Mouse (Mus musculus): Measurements from ENCODE around the gene Add3. TPM values are rescaled to one million over a fixed set of nuclear protein-coding genes. Genes with fewer than 3 reads are reported as not detected.
A peak's percentile ranks its signal among the peaks of the same experiment; 100 is the strongest.

The Add3 gene
- polyA plus RNA-seq, 2 experiments from 2014 or later: 128 to 172 TPM

GRCm38 (mm10) chr19:53168576-53168975 lies 28.3 kb downstream of the Add3 start:
- no peak for ATAC-seq

- ATAC-seq: no peak
These were observed 30.4 kb downstream of the Add3 start for GRCm38 (mm10) chr19:53170651-53171050.

GRCm38 (mm10) chr19:53174034-53174433 lies 33.8 kb downstream of the Add3 start:
- ATAC-seq: peak; percentile 78

- ATAC-seq: no peak
These were observed 35.3 kb downstream of the Add3 start for GRCm38 (mm10) chr19:53175550-53175949.

- no peak for ATAC-seq
These were observed 36.3 kb downstream of the Add3 start for GRCm38 (mm10) chr19:53176518-53176917.

- ATAC-seq: no peak
These were observed 38.6 kb downstream of the Add3 start for GRCm38 (mm10) chr19:53178611-53179528.

GRCm38 (mm10) chr19:53180168-53180803 lies 40.0 kb downstream of the Add3 start:
- ATAC-seq: no peak

- no peak for ATAC-seq
These were observed 41.0 kb downstream of the Add3 start for GRCm38 (mm10) chr19:53181003-53181861.

GRCm38 (mm10) chr19:53183620-53184019 lies 43.4 kb downstream of the Add3 start:
- ATAC-seq: peak; percentile 16

GRCm38 (mm10) chr19:53184216-53184615 lies 44.0 kb downstream of the Add3 start:
- ATAC-seq: peak; percentile 68

GRCm38 (mm10) chr19:53184911-53185310 lies 44.7 kb downstream of the Add3 start:
- ATAC-seq: no peak

- ATAC-seq: peak; percentile 73
These were observed 45.4 kb downstream of the Add3 start for GRCm38 (mm10) chr19:53185486-53186134.

- no peak for ATAC-seq
These were observed 46.2 kb downstream of the Add3 start for GRCm38 (mm10) chr19:53186456-53186855.

- ATAC-seq: peak; percentile 10
These were observed 47.3 kb downstream of the Add3 start for GRCm38 (mm10) chr19:53187533-53187932.

- no peak for ATAC-seq
These were observed 47.9 kb downstream of the Add3 start for GRCm38 (mm10) chr19:53188186-53188585.

GRCm38 (mm10) chr19:53188724-53189220 lies 48.5 kb downstream of the Add3 start:
- ATAC-seq: no peak

GRCm38 (mm10) chr19:53189736-53190135 lies 49.5 kb downstream of the Add3 start:
- ATAC-seq: no peak

- no peak for ATAC-seq
These were observed 50.0 kb downstream of the Add3 start for GRCm38 (mm10) chr19:53190232-53190631.

- no peak for ATAC-seq
These were observed 51.7 kb downstream of the Add3 start for GRCm38 (mm10) chr19:53191867-53192487.

- ATAC-seq: no peak
These were observed 52.9 kb downstream of the Add3 start for GRCm38 (mm10) chr19:53193190-53193589.

GRCm38 (mm10) chr19:53193964-53194582 lies 53.8 kb downstream of the Add3 start:
- peak; percentile 44 for ATAC-seq

Measured in CD4-positive, CD25-positive, alpha-beta regulatory T cell, adult 4 months (primary cell).